Mouse (Mus musculus) thymus, postnatal 36 days (tissue): ENCODE data around the gene Blcap.
"Not testable (repeated sequence)": the region's sequence is repeated elsewhere in the genome, so short reads cannot be mapped to it uniquely, and the experiment has no call there.

Experiments
- DNase-seq, 2 experiments: peaks; one replicate each; pipeline ENCODE4 v3.0.0; 2022; ENCODE audit warnings: mixed read lengths in 2 of 2

Gene Blcap

GRCm38 (mm10) chr2:157571224-157571832 is at the start of gene Blcap:
Gene Blcap, minus strand, starts transcription at chr2:157571274.
- peak; percentile 12 to 31 for DNase-seq

GRCm38 (mm10) chr2:157618393-157618792 is 47.3 kb upstream of the Blcap start:
- no peak for DNase-seq

- DNase-seq = peak; percentile 44 to 60
These were observed 42.9 kb upstream of the Blcap start for GRCm38 (mm10) chr2:157613997-157614396.

DNA sequence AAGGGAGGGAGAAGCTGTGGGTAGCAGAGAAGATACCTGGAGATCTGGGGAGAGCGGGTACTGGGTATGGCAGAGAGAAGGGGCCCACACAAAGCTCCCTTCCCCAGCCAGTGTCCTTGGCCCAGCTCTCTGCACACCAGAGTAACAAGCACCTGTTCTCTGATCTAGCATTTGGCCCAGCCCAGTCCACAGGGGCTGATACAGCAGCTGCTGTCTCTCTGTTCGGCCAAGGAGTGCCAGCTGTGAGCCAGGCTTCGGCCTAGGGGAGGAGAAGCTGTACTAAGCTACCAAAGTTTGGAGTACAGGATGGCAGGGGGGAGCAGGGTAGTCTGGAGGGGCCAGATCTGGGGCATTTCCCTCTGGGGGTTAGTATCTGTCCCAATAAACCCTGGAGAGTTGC is 40.7 kb upstream of the Blcap start:
- DNase-seq = no peak

DNA sequence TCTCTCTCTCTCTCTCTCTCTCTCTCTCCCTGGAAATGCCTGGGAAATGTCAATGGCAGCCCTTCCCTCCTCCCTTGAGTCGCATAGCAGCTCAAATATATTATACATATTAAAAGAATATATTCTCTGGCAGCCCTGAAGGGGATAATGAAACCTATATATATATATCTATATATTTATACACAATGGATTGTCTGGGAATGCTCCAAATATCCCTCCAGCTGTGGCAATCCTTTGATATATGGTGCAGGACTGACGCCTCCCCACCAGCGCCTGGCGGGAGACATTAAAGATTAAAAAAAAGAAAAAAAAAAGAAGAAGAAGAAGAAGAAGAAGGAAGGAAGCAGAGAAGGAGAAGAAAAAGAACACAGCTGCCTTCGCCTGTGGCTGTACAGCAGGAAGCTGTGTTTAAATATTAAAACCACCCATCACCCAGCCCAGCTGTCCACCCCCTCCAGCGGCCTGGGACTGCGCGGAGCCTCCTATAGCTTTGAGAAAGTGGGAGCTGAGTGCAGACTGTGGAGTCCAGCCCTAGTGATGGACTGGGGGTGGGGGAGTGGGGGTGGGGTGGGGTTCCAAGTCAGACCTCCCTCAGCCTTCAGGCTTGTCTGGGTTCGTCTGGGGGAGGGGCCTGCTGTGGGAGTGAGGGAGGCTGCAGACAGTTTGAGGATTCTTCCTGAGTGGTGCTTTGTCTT is 36.6 kb upstream of the Blcap start:
- no peak for DNase-seq

DNA sequence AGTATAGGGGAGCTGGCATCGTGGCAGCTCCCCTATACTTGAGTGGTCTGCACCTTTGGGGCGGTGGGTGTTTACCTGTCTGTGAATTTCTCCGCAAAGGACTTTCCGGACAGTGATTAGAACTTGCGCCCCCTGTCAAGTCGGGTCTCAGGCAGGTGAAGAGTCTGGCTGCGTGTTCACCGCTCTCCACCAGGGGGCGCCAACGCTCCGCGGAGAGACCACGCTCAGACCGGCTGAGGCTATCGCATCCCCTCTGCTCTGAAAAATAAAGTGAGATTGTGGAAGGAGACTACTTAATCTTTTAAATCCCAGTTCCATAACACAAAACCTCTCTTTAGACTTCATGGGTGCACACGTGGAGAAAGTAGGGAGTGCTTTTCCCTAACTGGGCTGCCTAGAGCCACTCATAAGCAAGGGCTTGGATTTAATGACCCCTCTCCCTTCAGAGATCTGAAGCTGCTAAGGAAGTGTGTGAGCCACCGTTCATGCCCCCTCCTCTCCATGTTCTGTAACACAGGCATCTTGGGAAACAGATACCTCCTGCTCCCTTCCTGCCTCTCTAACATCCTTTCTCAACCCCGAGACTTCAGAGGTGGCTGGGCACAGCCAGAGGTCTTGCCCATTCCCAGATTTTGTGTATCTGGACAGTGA is 34.1 kb upstream of the Blcap start:
- DNase-seq = peak; percentile 75 to 80

DNA sequence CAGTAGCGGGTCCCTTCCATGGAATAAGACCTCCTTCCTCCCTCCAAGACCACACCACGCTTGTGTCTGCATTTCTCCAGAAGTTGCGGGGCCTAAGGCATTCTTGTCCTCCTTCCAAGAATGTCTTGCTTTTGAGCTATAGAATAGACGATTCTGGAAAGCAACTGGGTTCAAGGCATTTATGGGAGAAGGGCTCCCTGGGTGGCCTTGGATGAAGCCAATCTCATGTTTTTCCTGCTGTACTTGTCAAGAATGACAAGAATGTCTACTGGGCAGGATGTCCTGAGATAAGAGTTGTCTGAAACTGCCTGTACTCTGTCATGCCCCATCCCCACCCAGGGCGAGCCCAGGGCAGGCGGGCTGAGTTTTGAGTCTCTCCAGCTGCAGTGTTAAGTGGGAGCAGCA is 30.4 kb upstream of the Blcap start:
- no peak for DNase-seq

DNA sequence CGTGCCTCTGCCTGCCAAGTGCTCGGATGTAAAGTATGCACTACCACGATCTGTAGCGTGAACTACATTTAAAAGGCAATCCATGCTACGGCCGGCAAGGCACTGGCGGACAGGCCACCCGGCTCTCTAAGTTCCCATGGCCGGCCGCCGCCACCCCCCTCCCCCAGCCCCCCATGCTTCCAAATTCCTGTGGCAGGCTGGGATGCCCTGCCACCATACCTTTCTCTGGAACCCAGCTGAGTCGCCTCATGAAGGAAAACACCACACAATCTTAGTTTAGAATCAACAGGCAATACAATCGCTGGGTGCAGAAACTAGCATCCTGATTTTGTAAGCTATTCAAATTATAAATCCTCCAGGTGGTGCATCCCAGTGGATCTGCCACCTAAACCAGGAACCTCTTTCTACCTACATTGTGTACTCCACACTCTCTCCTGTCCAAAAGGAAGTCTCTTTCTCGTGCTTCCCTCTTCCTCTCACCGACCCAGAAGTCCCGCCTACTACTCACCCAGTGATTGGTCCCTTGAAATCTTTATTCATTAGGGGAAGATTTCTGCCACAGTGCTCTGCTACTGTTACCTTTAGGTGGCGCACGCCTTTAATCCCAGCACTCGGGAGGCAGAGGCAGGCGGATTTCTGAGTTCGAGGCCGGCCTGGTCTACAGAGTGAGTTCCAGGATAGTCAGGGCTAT is 25.9 kb upstream of the Blcap start:
- no peak for DNase-seq

GRCm38 (mm10) chr2:157585351-157585750 is 14.3 kb upstream of the Blcap start:
- DNase-seq = not testable (repeated sequence)

- no peak for DNase-seq
These were observed 1.7 kb upstream of the Blcap start for GRCm38 (mm10) chr2:157572786-157573185.

- no peak for DNase-seq
These were observed 1.1 kb downstream of the Blcap start for GRCm38 (mm10) chr2:157569796-157570485.

DNA sequence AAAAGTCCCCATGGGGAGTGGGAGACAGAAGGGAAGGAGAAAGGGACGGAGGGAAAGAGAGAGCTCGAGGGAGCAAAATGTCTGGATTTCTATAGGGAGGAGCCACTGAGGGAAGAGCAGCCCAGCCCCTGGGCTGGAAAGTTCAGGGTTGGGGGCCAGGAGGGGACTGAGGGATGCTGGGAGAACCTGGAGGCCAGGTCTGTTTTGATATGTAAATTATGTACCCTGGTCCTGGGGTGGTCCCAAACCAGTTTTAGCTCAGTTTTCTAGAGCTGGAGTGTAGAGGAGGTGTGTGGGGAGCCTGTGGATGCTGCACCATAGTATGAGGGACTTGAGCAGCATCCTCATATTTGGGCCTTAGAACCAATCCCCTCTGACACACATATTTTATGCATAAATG is 2.2 kb downstream of the Blcap start:
- DNase-seq = no peak

DNA sequence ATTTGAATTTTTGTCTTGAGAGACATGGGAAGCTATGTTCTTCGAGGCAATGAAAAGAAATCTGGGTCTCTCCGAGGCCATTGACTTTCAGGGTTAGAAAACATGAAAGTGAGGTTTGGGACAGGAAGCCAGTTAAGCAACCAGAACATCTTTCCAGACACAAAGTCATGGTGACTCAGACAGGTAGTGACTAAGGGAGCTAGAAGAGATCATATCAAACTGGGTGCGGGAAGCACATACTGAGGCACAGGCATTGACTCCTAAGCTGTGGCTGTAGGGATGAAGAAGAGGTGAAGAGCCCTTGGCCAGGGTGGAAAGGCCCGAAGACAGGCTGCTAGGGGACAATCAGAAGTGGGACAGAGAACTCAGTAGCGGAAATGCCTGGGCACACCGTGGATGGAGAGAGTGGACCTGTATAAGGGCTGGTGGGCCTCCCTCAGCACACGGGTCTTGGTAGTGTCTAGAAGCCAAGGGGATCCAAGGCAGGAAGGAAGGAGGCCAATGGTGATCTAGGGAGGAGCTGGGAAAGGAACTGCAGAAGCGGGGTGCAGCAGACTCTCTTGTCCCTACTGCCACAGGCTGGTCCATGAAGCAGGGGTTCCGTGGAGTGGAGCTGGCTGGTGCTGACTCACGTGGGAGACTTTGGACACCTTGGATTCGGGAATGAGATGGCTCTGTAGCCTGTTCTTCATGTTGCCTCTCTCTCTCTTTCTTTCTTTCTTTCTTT is 3.7 kb downstream of the Blcap start:
- peak in 1 of 2 experiments; percentile 6 for DNase-seq

- peak; percentile 83 to 85 for DNase-seq
These were observed 4.7 kb downstream of the Blcap start for GRCm38 (mm10) chr2:157566260-157566952.

DNA sequence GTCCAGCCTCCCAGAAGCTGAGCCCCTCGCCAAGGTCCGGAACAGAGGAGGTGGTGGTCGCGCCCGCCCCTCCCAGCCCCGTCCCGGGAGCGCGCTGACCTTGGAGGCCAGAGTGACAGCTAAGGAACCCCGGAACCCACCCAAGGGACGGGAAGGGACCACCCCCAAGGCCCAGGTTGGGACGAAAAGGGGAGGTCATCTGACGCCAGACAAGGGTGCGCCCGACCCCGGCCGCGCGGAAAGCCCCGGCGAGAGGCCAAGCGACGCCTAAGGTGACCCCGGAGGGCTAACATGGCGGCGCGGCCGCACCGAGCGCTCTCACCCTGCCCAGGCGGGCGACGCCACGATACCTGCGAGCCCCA is 5.2 kb downstream of the Blcap start:
- DNase-seq = no peak

DNA sequence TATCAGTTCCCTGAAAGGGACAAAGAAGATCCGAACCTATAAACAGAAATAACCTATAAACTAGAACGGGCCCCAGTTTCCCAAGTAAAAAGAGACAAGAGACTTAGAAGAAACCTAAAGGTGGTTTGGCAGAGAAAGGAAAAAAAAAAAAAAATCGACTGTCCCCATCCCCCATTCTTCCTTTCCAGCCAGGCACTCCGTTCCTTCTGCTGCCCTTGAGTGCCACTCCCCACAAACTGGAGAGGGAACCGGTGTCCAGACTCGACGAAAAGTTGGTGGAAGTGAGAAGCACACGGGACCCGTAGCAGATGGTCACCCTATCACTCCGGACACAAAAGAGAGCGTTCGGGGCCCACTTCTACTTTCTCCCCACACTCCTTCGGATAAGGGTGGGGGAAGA is 5.6 kb downstream of the Blcap start:
- DNase-seq = no peak

DNA sequence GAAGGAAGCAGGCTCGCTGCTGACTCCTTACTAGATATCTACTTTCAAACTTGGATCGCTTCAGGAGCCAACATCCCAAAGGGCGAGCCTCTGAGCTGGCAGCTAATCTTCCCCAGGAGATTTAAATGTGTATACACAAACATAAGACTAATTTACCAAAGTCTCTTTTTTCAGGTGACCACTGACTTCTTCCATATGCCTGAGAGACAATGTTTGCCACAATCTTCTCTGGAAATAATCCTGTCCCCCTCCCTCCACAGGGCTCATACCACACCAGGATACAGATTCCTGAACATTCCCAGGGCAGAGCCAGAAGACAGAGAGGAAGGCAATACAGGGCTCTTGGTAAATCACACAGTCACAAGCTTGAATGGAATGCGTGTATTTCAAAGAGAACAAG is 6.4 kb downstream of the Blcap start:
- DNase-seq = no peak

DNA sequence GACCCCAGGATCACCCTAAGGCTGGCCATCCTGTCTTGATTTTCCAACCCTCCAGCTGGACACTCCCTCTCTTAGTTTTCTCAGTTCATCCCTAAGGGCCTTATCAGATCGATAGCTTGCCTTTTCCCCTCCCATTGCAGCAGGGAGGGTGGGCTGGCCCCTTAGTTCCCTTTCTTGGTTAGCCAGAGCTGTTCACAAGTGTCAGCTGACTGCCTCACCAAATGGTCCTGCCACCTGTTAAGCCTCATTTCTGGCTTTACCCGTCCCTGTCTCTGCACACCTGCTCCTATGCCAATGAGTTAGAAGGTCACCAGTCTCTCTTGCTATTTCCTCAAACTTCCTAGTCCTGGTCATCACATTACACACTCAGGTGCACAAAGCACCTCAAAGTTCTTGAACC is 8.0 kb downstream of the Blcap start:
- no peak for DNase-seq

- DNase-seq = no peak
These were observed 9.8 kb downstream of the Blcap start for GRCm38 (mm10) chr2:157561165-157561836.

- DNase-seq = no peak
These were observed 10.8 kb downstream of the Blcap start for GRCm38 (mm10) chr2:157560302-157560701.

- DNase-seq = no peak
These were observed 11.2 kb downstream of the Blcap start, which contains the start of gene Nnat for GRCm38 (mm10) chr2:157559858-157560257. Gene Nnat, plus strand, starts transcription at chr2:157560078.
